Mouse (Mus musculus) stomach, postnatal 0 days (tissue): ENCODE data around the gene Ston2. TPM values are rescaled to one million over a fixed set of nuclear protein-coding genes. Genes with fewer than 3 reads are reported as not detected.

Experiments used
- ATAC-seq: fragments of 200-750 bp; cut with Nextera tagmentation; 2 replicates; pipeline ENCODE4 v1.8.0; 2017; ENCODE audit not compliant: low FRiP score, low TSS enrichment
- DNase-seq: peaks from one replicate; pipeline ENCODE4 v3.0.0-alpha.2; 2016; ENCODE audit warnings: low spot score
- H3K27ac ChIP-seq: fragments of 300-500 bp; sonication (generic); replicated peaks from 2 replicates; pipeline ENCODE4 v1.5.1; 2014; ENCODE audit warnings: mild to moderate bottlenecking, control low read depth
- H3K27me3 ChIP-seq: fragments of 300-500 bp; sonication (generic); 2 replicates; pipeline ENCODE4 v1.6.1; 2014; ENCODE audit warnings: low read length; ENCODE audit not compliant: control insufficient read depth, insufficient read depth
- H3K36me3 ChIP-seq: fragments of 300-500 bp; sonication (generic); 2 replicates; pipeline ENCODE4 v1.6.1; 2014; ENCODE audit warnings: low read length, mixed read lengths; ENCODE audit not compliant: control insufficient read depth, insufficient read depth
- H3K4me1 ChIP-seq: fragments of 300-500 bp; sonication (generic); replicated peaks from 2 replicates; pipeline ENCODE4 v1.6.1; 2014; ENCODE audit warnings: antibody characterized with exemption; ENCODE audit not compliant: control insufficient read depth, insufficient read depth
- H3K4me2 ChIP-seq: fragments of 300-500 bp; sonication (generic); replicated peaks from 2 replicates; pipeline ENCODE4 v1.6.1; 2014; ENCODE audit warnings: low read depth, mild to moderate bottlenecking, control low read depth, moderate library complexity
- H3K4me3 ChIP-seq: fragments of 300-500 bp; sonication (generic); 2 replicates; pipeline ENCODE4 v1.5.1; 2014; ENCODE audit warnings: low read depth, low read length, control low read depth
- H3K9ac ChIP-seq: fragments of 300-500 bp; sonication (generic); 2 replicates; pipeline ENCODE4 v1.6.1; 2014; ENCODE audit warnings: mild to moderate bottlenecking, low read length, control low read depth, mixed read lengths
- H3K9me3 ChIP-seq: fragments of 300-500 bp; sonication (generic); 2 replicates; pipeline ENCODE4 v1.6.1; 2016; ENCODE audit warnings: low read length; ENCODE audit not compliant: control insufficient read depth
- CTCF ChIP-seq: IDR thresholded peaks from 2 replicates; pipeline ENCODE4 v1.5.1; 2016; ENCODE audit warnings: antibody characterized with exemption, low read depth, mild to moderate bottlenecking, moderate library complexity
- EP300 ChIP-seq: optimal IDR thresholded peaks from 2 replicates; pipeline ENCODE3; 2016; ENCODE audit warnings: antibody characterized with exemption
- WGBS: fragments of 180-500 bp; shearing (Covaris S2); extraction: QIAGEN DNeasy Blood & Tissue Kit; methylation state at CpG from one replicate; pipeline ENCODE4 v1.1.7; 2014; 5-methylcytosine and 5-hydroxymethylcytosine counted together
- polyA plus RNA-seq: library from polyadenylated mRNA; unstranded; fragments of >200 nt; fragmentation: Nextera tagmentation; extraction: Ambion mirVana; gene quantifications from 2 replicates; pipeline ENCODE4 v1.2.1, GENCODE M21; 2015

Ston2 gene
- polyA plus RNA-seq, 1 experiment from 2014 or later, result 5.5 TPM

DNA sequence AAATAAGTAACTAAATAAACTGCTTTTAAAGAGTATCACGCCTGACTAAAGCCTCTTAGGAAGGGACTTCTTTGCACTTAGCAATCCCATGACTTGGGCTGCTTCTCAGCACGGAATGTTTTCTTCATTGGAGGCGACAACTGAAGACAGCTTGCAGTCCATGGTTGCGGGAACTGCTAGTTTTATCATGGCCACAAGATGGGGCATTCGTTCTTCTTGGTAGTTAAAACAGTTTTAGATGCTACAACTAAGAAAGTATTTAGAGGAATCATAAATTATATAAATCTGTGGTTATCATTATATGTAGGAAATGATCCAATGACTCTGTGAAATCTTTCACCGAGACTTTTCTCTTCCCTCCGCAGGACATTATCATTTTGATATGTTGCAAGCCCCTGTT is 147.5 kb downstream of the Ston2 start:
- Histone ChIP-seq H3K9ac (no peak overlapping the region), H3K27ac (no peak overlapping the region), H3K4me3 (no peak overlapping the region), H3K4me1 (no peaks in the 10 kb centered on the region), H3K27me3 (no peaks in the 10 kb centered on the region), H3K4me2 (no peak overlapping the region), H3K9me3 (no peaks in the 10 kb centered on the region), H3K36me3 (no peaks in the 10 kb centered on the region; the same call in 1 of the 2 replicates)
- ATAC-seq (no peak), DNase-seq (peak; percentile 49)
- 34% methylated on average over 7 of the region's 7 CpGs for WGBS
- TF ChIP-seq CTCF (peak; percentile 90), EP300 (no peak)

DNA sequence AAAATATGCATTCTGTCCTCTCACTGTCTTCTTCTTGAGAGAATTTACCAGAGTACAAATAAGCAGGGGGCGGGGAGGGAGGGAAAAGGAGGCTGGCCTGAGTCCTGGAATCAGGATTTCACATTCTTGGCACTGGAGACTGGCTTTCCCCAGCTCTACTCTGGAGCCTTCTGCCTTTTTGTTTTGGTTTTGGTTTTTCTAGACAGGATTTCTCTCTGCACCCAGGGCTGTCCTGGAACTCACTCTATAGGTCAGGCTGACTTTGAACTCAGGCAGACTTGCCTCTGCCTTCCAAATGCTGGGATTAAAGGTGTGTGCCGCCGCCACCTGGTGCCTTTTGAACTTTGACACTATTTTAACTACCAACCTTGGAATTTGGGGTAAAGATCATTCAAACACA is 149.8 kb downstream of the Ston2 start:
- no peak for ATAC-seq

DNA sequence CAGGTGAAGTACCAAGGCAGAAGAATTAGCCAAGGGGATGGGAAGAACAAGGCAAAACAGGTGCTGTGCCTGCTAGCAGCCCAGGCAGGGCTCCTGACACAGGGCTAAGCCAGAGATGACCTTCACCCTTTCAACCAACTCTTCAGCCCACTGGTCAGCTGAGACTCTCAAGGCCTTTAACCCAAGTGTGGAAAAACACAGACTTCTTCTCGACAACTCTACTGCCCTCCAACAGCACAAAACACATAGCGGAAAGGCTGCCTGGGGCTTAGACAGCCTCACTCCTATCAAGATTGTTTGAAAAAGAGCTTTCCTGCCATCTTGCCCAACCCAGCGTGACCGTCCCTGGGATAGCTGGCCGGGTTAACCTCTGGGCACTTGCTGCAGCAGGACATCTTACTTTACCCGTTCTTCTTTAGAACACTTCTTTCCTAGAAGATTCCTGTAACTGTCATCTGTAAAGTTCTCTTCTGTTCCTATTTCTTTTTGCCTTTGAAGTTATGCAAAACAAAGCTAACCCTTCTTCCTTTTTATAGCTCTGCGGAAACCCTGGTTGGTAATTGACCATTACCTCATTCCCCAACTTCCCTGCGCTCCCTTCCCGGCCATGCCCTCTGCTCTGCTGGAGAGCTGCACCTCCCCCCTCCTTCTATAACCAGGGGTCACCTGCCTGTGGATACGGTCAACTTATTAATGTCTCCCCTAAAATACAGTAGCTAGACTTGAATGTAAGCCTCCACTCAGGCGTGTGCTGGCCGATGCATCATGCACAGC is 150.9 kb downstream of the Ston2 start:
- H3K9ac ChIP-seq, result no peak overlapping the region
- 75% methylated on average over 12 of the region's 12 CpGs for whole genome bisulfite sequencing
- H3K27ac ChIP-seq, result no peak overlapping the region
- no peaks in the 10 kb centered on the region for H3K9me3 ChIP-seq
- no peaks in the 10 kb centered on the region for H3K4me1 ChIP-seq
- no peak for ATAC-seq
- no peak for DNase-seq
- H3K4me2 ChIP-seq, result no peak overlapping the region
- TF ChIP-seq EP300 (no peak), CTCF (no peak)
- H3K36me3 ChIP-seq, result no peaks in the 10 kb centered on the region; the same call in 1 of the 2 replicates
- H3K27me3 ChIP-seq, result no peaks in the 10 kb centered on the region
- H3K4me3 ChIP-seq, result no peak overlapping the region

More for the DNA sequence above, 149.8 kb downstream of the Ston2 start:
- 65% methylated on average over 3 of the region's 3 CpGs for WGBS
- H3K4me2 ChIP-seq, result no peak overlapping the region
- H3K9me3 ChIP-seq, result no peaks in the 10 kb centered on the region
- H3K4me1 ChIP-seq, result no peaks in the 10 kb centered on the region
- no peak for DNase-seq
- no peak overlapping the region for H3K27ac ChIP-seq
- H3K4me3 ChIP-seq, result no peak overlapping the region
- TF ChIP-seq CTCF, result no peak
- TF ChIP-seq EP300, result no peak
- no peaks in the 10 kb centered on the region for H3K27me3 ChIP-seq
- no peaks in the 10 kb centered on the region; the same call in 1 of the 2 replicates for H3K36me3 ChIP-seq
- no peak overlapping the region for H3K9ac ChIP-seq

DNA sequence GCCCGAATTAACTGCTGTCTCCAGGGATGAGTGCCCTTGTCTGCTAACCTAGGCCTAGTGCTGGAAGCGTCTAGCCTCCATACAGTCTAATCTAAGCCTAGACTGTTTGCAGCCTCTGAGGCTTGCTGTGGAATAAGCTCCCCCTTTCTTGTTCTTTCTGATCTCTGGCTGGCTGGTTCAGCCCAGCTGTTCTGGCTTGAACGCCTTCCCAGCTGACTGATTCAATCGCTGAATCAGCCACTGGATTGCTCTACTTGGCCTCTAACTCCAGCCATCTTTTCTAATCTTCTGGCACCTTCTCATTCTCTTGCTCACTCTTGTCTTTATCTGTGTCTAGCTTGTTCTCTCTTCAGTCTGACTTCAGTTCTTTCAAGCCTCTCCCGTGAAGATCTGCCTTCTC is 161.7 kb downstream of the Ston2 start:
- no peak for TF ChIP-seq EP300
- TF ChIP-seq CTCF, result no peak
- Histone ChIP-seq H3K27ac (no peak overlapping the region), H3K27me3 (no peaks in the 10 kb centered on the region), H3K4me2 (no peak overlapping the region), H3K4me3 (no peak overlapping the region), H3K36me3 (no peaks in the 10 kb centered on the region), H3K9me3 (no peaks in the 10 kb centered on the region), H3K4me1 (no peaks in the 10 kb centered on the region), H3K9ac (no peak overlapping the region)
- WGBS, result 78% methylated on average over 5 of the region's 5 CpGs
- no peak for ATAC-seq
- DNase-seq, result no peak

DNA sequence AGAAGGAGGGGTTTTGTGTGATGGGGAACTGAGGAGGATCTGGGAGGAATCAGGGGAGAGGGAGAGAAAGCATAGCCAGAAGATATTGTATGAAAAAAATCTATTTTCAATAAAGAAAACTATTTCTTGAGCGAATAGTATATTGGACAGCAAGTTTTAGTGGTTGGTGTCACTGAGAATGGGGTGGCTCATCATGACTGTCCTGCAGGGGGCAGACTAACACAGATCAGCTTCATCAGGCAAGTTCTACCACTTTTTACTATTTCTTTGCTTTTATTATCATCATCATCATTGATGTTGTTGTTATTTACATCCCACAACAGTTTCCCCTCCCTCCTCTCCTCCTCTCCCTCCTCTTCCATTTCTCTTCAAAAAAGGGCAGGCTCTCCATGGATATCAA is 163.2 kb downstream of the Ston2 start:
- ATAC-seq (no peak), DNase-seq (peak; percentile 28)
- no peak overlapping the region for H3K9ac ChIP-seq
- H3K4me1 ChIP-seq, result no peaks in the 10 kb centered on the region
- no peak overlapping the region for H3K4me3 ChIP-seq
- H3K9me3 ChIP-seq, result no peaks in the 10 kb centered on the region
- WGBS, result 81% methylated on average over 1 of the region's 1 CpGs
- no peaks in the 10 kb centered on the region for H3K36me3 ChIP-seq
- H3K27me3 ChIP-seq, result no peaks in the 10 kb centered on the region
- no peak overlapping the region for H3K4me2 ChIP-seq
- no peak for TF ChIP-seq EP300
- TF ChIP-seq CTCF, result peak; percentile 74
- H3K27ac ChIP-seq, result no peak overlapping the region

DNA sequence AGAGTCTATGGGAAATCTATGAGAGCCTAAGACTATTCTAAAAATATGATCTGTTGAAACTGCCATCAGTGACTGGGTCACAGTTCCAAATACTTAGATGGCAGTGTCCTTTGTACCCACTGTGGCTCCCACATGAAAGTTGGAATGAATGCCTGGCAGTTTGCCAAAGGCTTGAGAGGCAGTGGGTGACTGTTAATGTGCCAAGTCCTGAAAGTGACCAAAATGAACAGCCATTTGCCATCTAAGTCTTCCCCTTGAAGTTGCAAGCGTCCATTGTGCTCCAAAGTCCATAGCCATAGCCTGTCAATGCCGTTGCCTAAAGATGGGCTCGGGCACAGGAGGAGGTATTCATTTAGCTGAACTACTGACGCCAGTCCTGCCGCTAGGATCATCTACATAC is 178.8 kb downstream of the Ston2 start:
- 85% methylated on average over 5 of the region's 5 CpGs for WGBS
- no peak for ATAC-seq

More for the DNA sequence above, 178.8 kb downstream of the Ston2 start:
- no peak overlapping the region for H3K9ac ChIP-seq
- no peaks in the 10 kb centered on the region for H3K4me1 ChIP-seq
- DNase-seq, result no peak
- H3K27me3 ChIP-seq, result no peaks in the 10 kb centered on the region
- no peak overlapping the region for H3K4me3 ChIP-seq
- H3K27ac ChIP-seq, result no peak overlapping the region
- TF ChIP-seq EP300, result no peak
- no peaks in the 10 kb centered on the region for H3K9me3 ChIP-seq
- no peak overlapping the region for H3K4me2 ChIP-seq
- H3K36me3 ChIP-seq, result no peaks in the 10 kb centered on the region
